Mouse (Mus musculus) thymus, postnatal 0 days (tissue): Measurements from ENCODE around the gene Sacs. TPM values are rescaled to one million over a fixed set of nuclear protein-coding genes. Genes with fewer than 3 reads are reported as not detected.
A peak's percentile ranks its signal among the peaks of the same experiment; 100 is the strongest.
"Not testable (repeated sequence)": the region's sequence is repeated elsewhere in the genome, so short reads cannot be mapped to it uniquely, and the experiment has no call there.

Experiments used
- DNase-seq: peaks from one replicate; pipeline ENCODE4 v3.0.0-alpha.2; 2015; ENCODE audit warnings: low spot score
- polyA plus RNA-seq: library from polyadenylated mRNA; unstranded; fragments of >200 nt; fragmentation: Nextera tagmentation; extraction: Ambion mirVana; gene quantifications from 2 replicates; pipeline ENCODE4 v1.2.1, GENCODE M21; 2015

The Sacs gene
- polyA plus RNA-seq, 1 experiment from 2014 or later = 2.4 TPM

- DNase-seq = not testable (repeated sequence)
Observed at GRCm38 (mm10) chr14:61157426-61157825, 19.2 kb downstream of the Sacs start.

- no peak for DNase-seq
Observed at GRCm38 (mm10) chr14:61160920-61161319, 22.7 kb downstream of the Sacs start.

GRCm38 (mm10) chr14:61161367-61162334, 23.4 kb downstream of the Sacs start:
- no peak for DNase-seq

- no peak for DNase-seq
Observed at GRCm38 (mm10) chr14:61164461-61164860, 26.2 kb downstream of the Sacs start.

GRCm38 (mm10) chr14:61165929-61166328, 27.7 kb downstream of the Sacs start:
- no peak for DNase-seq

GRCm38 (mm10) chr14:61171261-61171970, 33.2 kb downstream of the Sacs start:
- no peak for DNase-seq

GRCm38 (mm10) chr14:61172548-61173158, 34.4 kb downstream of the Sacs start:
- DNase-seq = peak; percentile 100

GRCm38 (mm10) chr14:61173229-61173628, 35.0 kb downstream of the Sacs start:
- peak; percentile 68 for DNase-seq

- DNase-seq = no peak
Observed at GRCm38 (mm10) chr14:61191904-61192303, 53.6 kb downstream of the Sacs start.

- no peak for DNase-seq
Observed at GRCm38 (mm10) chr14:61192326-61192725, 54.1 kb downstream of the Sacs start.

- DNase-seq = no peak
Observed at GRCm38 (mm10) chr14:61194416-61194815, 56.2 kb downstream of the Sacs start.

- DNase-seq = no peak
Observed at GRCm38 (mm10) chr14:61210111-61210510, 71.9 kb downstream of the Sacs start.

GRCm38 (mm10) chr14:61211754-61212153, 73.5 kb downstream of the Sacs start:
- DNase-seq = no peak

GRCm38 (mm10) chr14:61221166-61221565, 82.9 kb downstream of the Sacs start:
- no peak for DNase-seq

GRCm38 (mm10) chr14:61222506-61222905, 84.2 kb downstream of the Sacs start:
- no peak for DNase-seq

- DNase-seq = no peak
Observed at GRCm38 (mm10) chr14:61223740-61224139, 85.5 kb downstream of the Sacs start.

- no peak for DNase-seq
Observed at GRCm38 (mm10) chr14:61224387-61225077, 86.3 kb downstream of the Sacs start.

GRCm38 (mm10) chr14:61226151-61226550, 87.9 kb downstream of the Sacs start:
- DNase-seq = no peak

GRCm38 (mm10) chr14:61229763-61230162, 91.5 kb downstream of the Sacs start:
- DNase-seq = no peak

GRCm38 (mm10) chr14:61230179-61230578, 91.9 kb downstream of the Sacs start:
- no peak for DNase-seq

- DNase-seq = no peak
Observed at GRCm38 (mm10) chr14:61232016-61232568, 93.8 kb downstream of the Sacs start.
